Mouse (Mus musculus) ES-Bruce4 (cell line): ENCODE results near the gene Syt5.

ENCODE experiments used
- CTCF ChIP-seq: IDR thresholded peaks from one replicate; pipeline ENCODE4 v1.8.1; 2011; ENCODE audit warnings: low read depth, low read length
- EP300 ChIP-seq: IDR thresholded peaks from 2 replicates; pipeline ENCODE4 v1.6.1; 2011; ENCODE audit warnings: low read depth, low read length; ENCODE audit not compliant: insufficient read depth
- POLR2A ChIP-seq: IDR thresholded peaks from one replicate; pipeline ENCODE4 v1.8.1; 2011; ENCODE audit warnings: low read length; ENCODE audit not compliant: insufficient read depth

- no peak for TF ChIP-seq POLR2A
- TF ChIP-seq CTCF, result no peak
- no peak for TF ChIP-seq EP300
Observed at GRCm38 (mm10) chr7:4503100-4503499, 44.2 kb downstream of the Syt5 start.
